Mouse (Mus musculus): ENCODE measurements around the gene Zbtb1. TPM values are rescaled to one million over a fixed set of nuclear protein-coding genes. Genes with fewer than 3 reads are reported as not detected.
A peak's percentile ranks its signal among the peaks of the same experiment; 100 is the strongest.

Zbtb1 gene
- total and polyA plus RNA-seq, 2 experiments = 0.70 to 2.2 TPM

GRCm38 (mm10) chr12:76335641-76336040 lies 34.4 kb upstream of the Zbtb1 start:
- no peak overlapping the region for H3K27ac ChIP-seq (replicated peaks; ENCODE audit: insufficient read depth, low read depth, low read length)
- H3K36me3 ChIP-seq (ENCODE audit: control insufficient read depth, insufficient read depth, low read length) = no peaks in the 10 kb centered on the region
- H3K4me3 ChIP-seq (ENCODE audit: insufficient read depth, low read depth, low read length) = no peak overlapping the region
- no peak for TF ChIP-seq CTCF (IDR thresholded peaks at IDR 0.05; ENCODE audit: low read depth, low read length)
- no peak for TF ChIP-seq POLR2A (IDR thresholded peaks at IDR 0.05; ENCODE audit: extremely low read depth, insufficient read depth, low read length)
- WGBS = 82% methylated on average over 5 of the region's 5 CpGs
- H3K9ac ChIP-seq (ENCODE audit: low read depth, low read length) = no peak overlapping the region
- H3K79me2 ChIP-seq (ENCODE audit: control insufficient read depth, insufficient read depth, low read length) = no peaks in the 10 kb centered on the region
- H3K4me1 ChIP-seq (ENCODE audit: control insufficient read depth, insufficient read depth, low read length) = no peaks in the 10 kb centered on the region
- no peak for DNase-seq (ENCODE audit: extremely low read depth, low read depth, low spot score)
- H3K27me3 ChIP-seq (ENCODE audit: control insufficient read depth, insufficient read depth, low read length) = no peaks in the 10 kb centered on the region

- Histone ChIP-seq H3K27ac (replicated peaks; ENCODE audit: insufficient read depth, low read depth, low read length) (no peak overlapping the region), H3K9ac (ENCODE audit: low read depth, low read length) (no peak overlapping the region), H3K79me2 (ENCODE audit: control insufficient read depth, insufficient read depth, low read length) (no peaks in the 10 kb centered on the region), H3K4me3 (ENCODE audit: insufficient read depth, low read depth, low read length) (no peak overlapping the region), H3K36me3 (ENCODE audit: control insufficient read depth, insufficient read depth, low read length) (no peaks in the 10 kb centered on the region), H3K4me1 (ENCODE audit: control insufficient read depth, insufficient read depth, low read length) (no peaks in the 10 kb centered on the region), H3K27me3 (ENCODE audit: control insufficient read depth, insufficient read depth, low read length) (no peaks in the 10 kb centered on the region)
- DNase-seq (ENCODE audit: extremely low read depth, low read depth, low spot score) = no peak
- 71% methylated on average over 17 of the region's 17 CpGs for WGBS
- TF ChIP-seq CTCF (IDR thresholded peaks at IDR 0.05; ENCODE audit: low read depth, low read length) (no peak), POLR2A (IDR thresholded peaks at IDR 0.05; ENCODE audit: extremely low read depth, insufficient read depth, low read length) (no peak)
Measured at GRCm38 (mm10) chr12:76336111-76336965, 33.7 kb upstream of the Zbtb1 start.

- peak; percentile 41; the same call in 1 of the 2 replicates for TF ChIP-seq CTCF (IDR thresholded peaks at IDR 0.05; ENCODE audit: low read depth, low read length)
- TF ChIP-seq POLR2A (IDR thresholded peaks at IDR 0.05; ENCODE audit: extremely low read depth, insufficient read depth, low read length) = no peak
- WGBS = 2% methylated on average over 4 of the region's 4 CpGs
- Histone ChIP-seq H3K27ac (replicated peaks; ENCODE audit: insufficient read depth, low read depth, low read length) (no peak overlapping the region), H3K9ac (ENCODE audit: low read depth, low read length) (no peak overlapping the region), H3K4me1 (ENCODE audit: control insufficient read depth, insufficient read depth, low read length) (no peaks in the 10 kb centered on the region), H3K36me3 (ENCODE audit: control insufficient read depth, insufficient read depth, low read length) (no peaks in the 10 kb centered on the region), H3K4me3 (ENCODE audit: insufficient read depth, low read depth, low read length) (no peak overlapping the region), H3K79me2 (ENCODE audit: control insufficient read depth, insufficient read depth, low read length) (no peaks in the 10 kb centered on the region), H3K27me3 (ENCODE audit: control insufficient read depth, insufficient read depth, low read length) (no peaks in the 10 kb centered on the region)
- peak; percentile 46 for DNase-seq (ENCODE audit: extremely low read depth, low read depth, low spot score)
Measured at GRCm38 (mm10) chr12:76341080-76341479, 29.0 kb upstream of the Zbtb1 start.

GRCm38 (mm10) chr12:76345759-76346455 lies 24.2 kb upstream of the Zbtb1 start:
- Histone ChIP-seq H3K27ac (replicated peaks; ENCODE audit: insufficient read depth, low read depth, low read length) (no peak overlapping the region), H3K4me1 (ENCODE audit: control insufficient read depth, insufficient read depth, low read length) (no peaks in the 10 kb centered on the region), H3K9ac (ENCODE audit: low read depth, low read length) (no peak overlapping the region), H3K79me2 (ENCODE audit: control insufficient read depth, insufficient read depth, low read length) (no peaks in the 10 kb centered on the region), H3K36me3 (ENCODE audit: control insufficient read depth, insufficient read depth, low read length) (peaks cover 5% of the 10 kb centered on the region; the same call in 1 of the 2 replicates), H3K4me3 (ENCODE audit: insufficient read depth, low read depth, low read length) (no peak overlapping the region), H3K27me3 (ENCODE audit: control insufficient read depth, insufficient read depth, low read length) (no peaks in the 10 kb centered on the region)
- WGBS = 53% methylated on average over 6 of the region's 6 CpGs
- DNase-seq (ENCODE audit: extremely low read depth, low read depth, low spot score) = peak; percentile 53
- TF ChIP-seq POLR2A (IDR thresholded peaks at IDR 0.05; ENCODE audit: extremely low read depth, insufficient read depth, low read length) = no peak
- peak; percentile 46; the same call in 1 of the 2 replicates for TF ChIP-seq CTCF (IDR thresholded peaks at IDR 0.05; ENCODE audit: low read depth, low read length)

GRCm38 (mm10) chr12:76349680-76350220 lies 20.3 kb upstream of the Zbtb1 start:
- Histone ChIP-seq H3K36me3 (ENCODE audit: control insufficient read depth, insufficient read depth, low read length) (peaks cover 5% of the 10 kb centered on the region; the same call in 1 of the 2 replicates), H3K4me1 (ENCODE audit: control insufficient read depth, insufficient read depth, low read length) (no peaks in the 10 kb centered on the region), H3K27ac (replicated peaks; ENCODE audit: insufficient read depth, low read depth, low read length) (no peak overlapping the region), H3K9ac (ENCODE audit: low read depth, low read length) (no peak overlapping the region), H3K27me3 (ENCODE audit: control insufficient read depth, insufficient read depth, low read length) (no peaks in the 10 kb centered on the region), H3K4me3 (ENCODE audit: insufficient read depth, low read depth, low read length) (no peak overlapping the region), H3K79me2 (ENCODE audit: control insufficient read depth, insufficient read depth, low read length) (no peaks in the 10 kb centered on the region)
- WGBS = 69% methylated on average over 8 of the region's 8 CpGs
- DNase-seq (ENCODE audit: extremely low read depth, low read depth, low spot score) = no peak
- TF ChIP-seq POLR2A (IDR thresholded peaks at IDR 0.05; ENCODE audit: extremely low read depth, insufficient read depth, low read length) (no peak), CTCF (IDR thresholded peaks at IDR 0.05; ENCODE audit: low read depth, low read length) (no peak)

Measured in liver, adult 2 months (tissue).